Mouse (Mus musculus) lung, embryonic 14.5 days (tissue): ENCODE data around the gene A930004D18Rik. TPM values are rescaled to one million over a fixed set of nuclear protein-coding genes. Genes with fewer than 3 reads are reported as not detected.

Experiments
- ATAC-seq: fragments of 200-750 bp; cut with Nextera tagmentation; 2 replicates; pipeline ENCODE4 v1.8.0; 2017; ENCODE audit warnings: mild to moderate bottlenecking, moderate TSS enrichment, moderate library complexity; ENCODE audit not compliant: insufficient read depth
- DNase-seq: peaks from one replicate; pipeline ENCODE4 v3.0.0-alpha.2; 2015
- H3K27ac ChIP-seq: fragments of 300-500 bp; sonication (generic); 2 replicates; pipeline ENCODE4 v1.5.1; 2014; ENCODE audit warnings: low read depth, mild to moderate bottlenecking, moderate library complexity
- H3K27me3 ChIP-seq: fragments of 300-500 bp; sonication (generic); 2 replicates; pipeline ENCODE4 v1.6.1; 2014; ENCODE audit warnings: low read length, control low read depth; ENCODE audit not compliant: insufficient read depth
- H3K36me3 ChIP-seq: fragments of 300-500 bp; sonication (generic); 2 replicates; pipeline ENCODE4 v1.6.1; 2014; ENCODE audit warnings: control low read depth; ENCODE audit not compliant: insufficient read depth
- H3K4me1 ChIP-seq: fragments of 300-500 bp; sonication (generic); 2 replicates; pipeline ENCODE4 v1.6.1; 2014; ENCODE audit warnings: antibody characterized with exemption, control low read depth; ENCODE audit not compliant: insufficient read depth
- H3K4me2 ChIP-seq: fragments of 300-500 bp; sonication (generic); 2 replicates; pipeline ENCODE4 v1.6.1; 2014; ENCODE audit warnings: mild to moderate bottlenecking
- H3K4me3 ChIP-seq: fragments of 300-500 bp; sonication (generic); 2 replicates; pipeline ENCODE4 v1.5.1; 2014; ENCODE audit warnings: low read depth, low read length
- H3K9ac ChIP-seq: fragments of 300-500 bp; sonication (generic); 2 replicates; pipeline ENCODE4 v1.6.1; 2014
- H3K9me3 ChIP-seq: fragments of 300-500 bp; sonication (generic); 2 replicates; pipeline ENCODE4 v1.6.1; 2016; ENCODE audit warnings: low read depth, low read length, control low read depth
- CTCF ChIP-seq: IDR thresholded peaks from 2 replicates; pipeline ENCODE4 v1.5.1; 2016; ENCODE audit warnings: antibody characterized with exemption, low read depth
- WGBS: fragments of 180-500 bp; shearing (Covaris S2); extraction: QIAGEN DNeasy Blood & Tissue Kit; methylation state at CpG from one replicate; pipeline ENCODE4 v1.1.7; 2014; 5-methylcytosine and 5-hydroxymethylcytosine counted together
- polyA plus RNA-seq: library from polyadenylated mRNA; unstranded; fragments of >200 nt; fragmentation: Nextera tagmentation; extraction: Ambion mirVana; gene quantifications from 2 replicates; pipeline ENCODE4 v1.2.1, GENCODE M21; 2014

Gene A930004D18Rik
- polyA plus RNA-seq, 1 experiment from 2014 or later, result 8.9 TPM

- Histone ChIP-seq H3K4me1 (peaks cover 14% of the 10 kb centered on the region; the same call in 1 of the 2 replicates), H3K4me2 (no peak overlapping the region), H3K27ac (no peak overlapping the region), H3K36me3 (no peaks in the 10 kb centered on the region), H3K27me3 (no peaks in the 10 kb centered on the region), H3K4me3 (no peak overlapping the region), H3K9me3 (no peaks in the 10 kb centered on the region), H3K9ac (no peak overlapping the region)
- TF ChIP-seq CTCF, result no peak
- no peak for ATAC-seq
- WGBS, result 70% methylated on average over 10 of the region's 10 CpGs
- DNase-seq, result peak; percentile 1
Measured at GRCm38 (mm10) chr2:18033166-18034108, 4.1 kb downstream of the A930004D18Rik start.

GRCm38 (mm10) chr2:18032538-18032895 is 5.0 kb downstream of the A930004D18Rik start:
- H3K36me3 ChIP-seq, result no peaks in the 10 kb centered on the region
- no peak overlapping the region for H3K4me3 ChIP-seq
- ATAC-seq (no peak), DNase-seq (peak; percentile 39)
- H3K4me1 ChIP-seq, result peaks cover 14% of the 10 kb centered on the region; the same call in 1 of the 2 replicates
- H3K4me2 ChIP-seq, result peak overlapping the region; percentile 97
- no peaks in the 10 kb centered on the region for H3K27me3 ChIP-seq
- H3K9me3 ChIP-seq, result no peaks in the 10 kb centered on the region
- TF ChIP-seq CTCF, result no peak
- H3K9ac ChIP-seq, result no peak overlapping the region
- no peak overlapping the region for H3K27ac ChIP-seq
- WGBS, result 71% methylated on average over 5 of the region's 5 CpGs

DNA sequence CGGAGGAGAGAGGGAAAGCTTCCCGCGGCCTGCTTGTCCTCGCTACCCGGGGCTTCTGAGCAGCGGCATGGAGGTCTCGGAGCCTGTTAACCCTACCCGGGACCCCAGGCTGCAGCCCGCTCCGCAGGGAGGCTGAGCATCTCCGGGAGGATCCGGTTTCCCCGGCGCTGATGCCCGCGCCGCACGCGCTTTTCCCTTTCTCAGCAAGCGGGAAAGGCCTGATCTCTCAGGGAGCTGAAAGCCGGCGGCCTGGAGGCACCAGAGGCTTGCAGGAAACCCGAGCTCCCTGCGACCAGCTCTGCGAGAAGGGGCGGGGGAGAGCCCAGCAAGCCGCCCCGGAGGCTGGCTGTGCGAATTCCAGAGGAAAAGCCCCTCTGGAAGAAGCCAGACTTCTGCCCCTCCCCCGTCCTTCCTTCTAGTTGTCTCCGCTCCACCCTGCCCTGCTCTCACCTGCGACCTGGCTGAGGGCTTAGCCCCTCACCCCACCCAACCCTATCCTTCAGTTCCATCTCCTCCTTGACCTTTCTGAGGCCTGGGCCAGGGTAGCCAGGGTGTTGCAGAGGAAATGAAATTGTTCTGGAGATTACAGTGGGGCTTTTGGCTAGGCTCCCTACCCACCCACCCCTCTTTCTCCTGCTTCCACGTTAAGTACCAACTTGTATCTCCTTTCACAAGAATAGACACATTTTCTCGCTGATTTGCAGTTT is 5.6 kb downstream of the A930004D18Rik start:
- ATAC-seq, result no peak
- H3K4me3 ChIP-seq, result peak overlapping the region; percentile 43
- WGBS, result 3% methylated on average over 34 of the region's 34 CpGs

GRCm38 (mm10) chr2:18031271-18031821 is 6.2 kb downstream of the A930004D18Rik start:
- H3K9me3 ChIP-seq, result no peaks in the 10 kb centered on the region
- no peak for TF ChIP-seq CTCF
- 6% methylated on average over 26 of the region's 26 CpGs for WGBS
- H3K4me2 ChIP-seq, result peak overlapping the region; percentile 97
- no peak for ATAC-seq
- DNase-seq, result peak; percentile 68
- H3K9ac ChIP-seq, result peak overlapping the region; percentile 80
- no peaks in the 10 kb centered on the region for H3K27me3 ChIP-seq
- H3K36me3 ChIP-seq, result no peaks in the 10 kb centered on the region
- peaks cover 14% of the 10 kb centered on the region; the same call in 1 of the 2 replicates for H3K4me1 ChIP-seq
- peak overlapping the region; percentile 43 for H3K4me3 ChIP-seq
- H3K27ac ChIP-seq, result peak overlapping the region; percentile 60

More for the DNA sequence above, 5.6 kb downstream of the A930004D18Rik start:
- Histone ChIP-seq H3K27ac (peak overlapping the region; percentile 60), H3K27me3 (no peaks in the 10 kb centered on the region), H3K4me2 (peak overlapping the region; percentile 97), H3K9ac (peak overlapping the region; percentile 80), H3K9me3 (no peaks in the 10 kb centered on the region), H3K4me1 (peaks cover 14% of the 10 kb centered on the region; the same call in 1 of the 2 replicates), H3K36me3 (no peaks in the 10 kb centered on the region)
- DNase-seq, result peak; percentile 86
- TF ChIP-seq CTCF, result no peak

GRCm38 (mm10) chr2:18030581-18030980 is 7.0 kb downstream of the A930004D18Rik start:
- Histone ChIP-seq H3K4me1 (peaks cover 14% of the 10 kb centered on the region), H3K27ac (no peak overlapping the region), H3K4me2 (peak overlapping the region; percentile 97), H3K9me3 (no peaks in the 10 kb centered on the region), H3K9ac (no peak overlapping the region), H3K36me3 (no peaks in the 10 kb centered on the region), H3K4me3 (no peak overlapping the region), H3K27me3 (no peaks in the 10 kb centered on the region)
- TF ChIP-seq CTCF, result no peak
- peak; percentile 39 for DNase-seq
- WGBS, result 62% methylated on average over 8 of the region's 8 CpGs
- no peak for ATAC-seq

- Histone ChIP-seq H3K27ac (no peak overlapping the region), H3K36me3 (no peaks in the 10 kb centered on the region), H3K4me3 (no peak overlapping the region), H3K9me3 (no peaks in the 10 kb centered on the region), H3K27me3 (no peaks in the 10 kb centered on the region), H3K9ac (no peak overlapping the region), H3K4me1 (peaks cover 14% of the 10 kb centered on the region), H3K4me2 (no peak overlapping the region)
- TF ChIP-seq CTCF, result no peak
- no peak for DNase-seq
- WGBS, result 90% methylated on average over 7 of the region's 7 CpGs
- ATAC-seq, result no peak
Measured at GRCm38 (mm10) chr2:18029656-18030055, 7.9 kb downstream of the A930004D18Rik start.
